In the genomic region with DNA sequence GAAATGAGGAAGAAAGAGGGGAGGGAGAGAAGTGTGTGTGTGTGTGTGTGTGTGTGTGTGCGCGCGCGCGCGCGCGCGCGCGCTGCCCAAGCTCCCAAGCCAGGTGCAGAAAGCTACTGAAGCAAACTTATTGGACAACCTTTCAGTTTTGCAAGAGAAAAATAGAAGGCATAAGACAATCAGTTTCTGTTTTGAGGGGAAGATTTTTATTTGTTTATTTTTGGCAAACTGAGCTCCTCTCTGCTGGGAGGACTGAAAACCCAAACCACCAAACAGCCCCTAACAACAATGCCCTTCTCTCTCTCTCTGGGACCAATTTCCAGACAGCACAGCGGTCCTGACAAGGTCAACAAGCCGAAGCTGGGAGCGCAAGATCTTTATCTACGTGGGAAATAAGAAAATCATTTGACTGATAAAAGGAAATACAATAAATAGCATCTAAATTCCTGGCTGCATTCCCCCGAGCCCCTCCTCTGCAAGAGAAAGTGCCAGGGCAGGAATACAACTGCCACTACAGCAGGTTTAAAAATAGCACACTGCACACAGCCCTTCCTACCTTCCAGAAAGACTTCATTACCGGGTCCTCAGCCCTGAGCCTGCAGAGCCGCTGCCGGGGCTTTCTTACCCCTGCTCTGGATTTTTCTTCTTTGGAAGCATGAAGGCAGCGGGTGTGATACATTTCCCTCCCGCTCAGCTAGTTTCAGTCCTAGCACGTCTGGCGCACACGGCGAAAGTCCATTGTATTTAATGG, we compare ENCODE assay signal across 8 mouse cellular contexts.
A peak's percentile ranks its signal among the peaks of the same experiment; 100 is the strongest.
DNase-seq lines count a peak whose midpoint lies in the region; ATAC-seq lines count a peak whose summit lies in the region.

No protein-coding gene starts in this region.

- H3K9ac ChIP-seq in embryonic facial prominence, embryonic 15.5 days = peak overlapping the region; percentile 15; the same call in 1 of the 2 replicates

- WGBS in embryonic facial prominence, embryonic 15.5 days = 7% methylated on average over 25 of the region's 25 CpGs
- WGBS in midbrain, embryonic 10.5 days = 16% methylated on average over 25 of the region's 25 CpGs

- H3K4me2 ChIP-seq in embryonic facial prominence, embryonic 15.5 days (replicated peaks) = peak overlapping the region; percentile 81

- H3K4me3 ChIP-seq in embryonic facial prominence, embryonic 15.5 days (replicated peaks) = peak overlapping the region; percentile 47
- H3K4me3 ChIP-seq in midbrain, embryonic 10.5 days = peak overlapping the region; percentile 58

- no peaks in the 10 kb centered on the region for H3K36me3 ChIP-seq in embryonic facial prominence, embryonic 15.5 days
- H3K36me3 ChIP-seq in midbrain, embryonic 10.5 days = no peaks in the 10 kb centered on the region

- DNase-seq in layer of hippocampus, adult 11-12 months (ENCODE audit: low spot score) = peak; percentile 35
- no peak for DNase-seq in layer of hippocampus, postnatal 25 days (ENCODE audit: extremely low spot score in 1 of 2, low spot score in 1 of 2)
- peak; percentile 33 for DNase-seq in adipocyte (ENCODE audit: low spot score)
- DNase-seq in heart, postnatal 36 days = peak; percentile 45 to 62
- peak; percentile 32 for DNase-seq in left cerebral cortex, postnatal 4 days
- DNase-seq in midbrain, embryonic 10.5 days (ENCODE audit: low spot score) = no peak
- DNase-seq in thymus, postnatal 25 days = peak; percentile 30

- no peak for ATAC-seq in embryonic facial prominence, embryonic 15.5 days (ENCODE audit: insufficient number of reproducible peaks, low FRiP score, low TSS enrichment, low read depth)

- intact Hi-C loops in heart, postnatal 36 days (cut with DNase I) = loop anchor here (1.0 to 5.0 kb wide), 5 partner anchors 46 to 294 kb away; no protein-coding TSS in a partner anchor
- intact Hi-C loops in left cerebral cortex, postnatal 4 days (cut with DNase I) = loop anchor here (5.0 kb wide), 3 partner anchors 90 to 295 kb away; a partner anchor contains a TSS

- H3K27me3 ChIP-seq in embryonic facial prominence, embryonic 15.5 days = no peaks in the 10 kb centered on the region
- H3K27me3 ChIP-seq in midbrain, embryonic 10.5 days (ENCODE audit: low read depth, poor library complexity, severe bottlenecking) = peaks cover 54% of the 10 kb centered on the region

- peaks cover 54% of the 10 kb centered on the region for H3K4me1 ChIP-seq in embryonic facial prominence, embryonic 15.5 days
- H3K4me1 ChIP-seq in midbrain, embryonic 10.5 days = peaks cover 42% of the 10 kb centered on the region

- H3K27ac ChIP-seq in embryonic facial prominence, embryonic 15.5 days (replicated peaks) = peak overlapping the region; percentile 99
- peak overlapping the region; percentile 85 for H3K27ac ChIP-seq in midbrain, embryonic 10.5 days (replicated peaks)

- H3K9me3 ChIP-seq in embryonic facial prominence, embryonic 15.5 days (replicated peaks) = no peaks in the 10 kb centered on the region
- H3K9me3 ChIP-seq in midbrain, embryonic 10.5 days (replicated peaks) = no peaks in the 10 kb centered on the region

Comparison
In these comparisons a context has a peak if more than half of its experiments do, and no peak if none do; other contexts are left out.
1. DNase-seq: peak in layer of hippocampus, adult 11-12 months (single experiment), adipocyte (single experiment), heart, postnatal 36 days (2 of 2), left cerebral cortex, postnatal 4 days (single experiment) and thymus, postnatal 25 days (single experiment); none in layer of hippocampus, postnatal 25 days (0 of 2) and midbrain, embryonic 10.5 days (single experiment).